Mouse (Mus musculus) inflammation-experienced regulatory T-cells (primary cell): ENCODE data around the gene Cyp2d26. TPM values are rescaled to one million over a fixed set of nuclear protein-coding genes. Genes with fewer than 3 reads are reported as not detected.

Experiments
- polyA plus RNA-seq, 2 experiments: library from polyadenylated mRNA; unstranded; fragments of 100-300 nt; shearing (Covaris generic); gene quantifications; one replicate each; pipeline ENCODE4 v1.2.1; 2017

The Cyp2d26 gene
- polyA plus RNA-seq = not detected

GRCm38 (mm10) chr15:82794277-82794676 is at the start of gene Cyp2d26:
Gene Cyp2d26 (minus strand): TSS chr15:82794294.

GRCm38 (mm10) chr15:82763631-82764420 is 30.3 kb downstream of the Cyp2d26 start, which contains the start of gene Cyp2d40:
Gene Cyp2d40 (minus strand): TSS chr15:82764183.

Other genes starting within 250 kb of the Cyp2d26 start
- gene Cyp2d12, start 239.2 kb downstream of the Cyp2d26 start, polyA plus RNA-seq = under 1 TPM; 0.12 to 0.27 TPM
- gene Cyp2d34, start 173.3 kb downstream of the Cyp2d26 start, polyA plus RNA-seq = under 1 TPM in 1 of 2 experiments, not detected in 1; 0.94 TPM
- gene Cyp2d40, start 30.1 kb downstream of the Cyp2d26 start, polyA plus RNA-seq = not detected
- gene Tcf20, start 193.6 kb upstream of the Cyp2d26 start, polyA plus RNA-seq = 1 to 10 TPM; 5.9 to 9.3 TPM
- gene Nfam1, start 239.0 kb upstream of the Cyp2d26 start, polyA plus RNA-seq = 1 to 10 TPM in 1 of 2 experiments, under 1 TPM in 1; 0.25 to 1.5 TPM